Comparison of ENCODE assay signal across 8 mouse cellular contexts in the genomic region with DNA sequence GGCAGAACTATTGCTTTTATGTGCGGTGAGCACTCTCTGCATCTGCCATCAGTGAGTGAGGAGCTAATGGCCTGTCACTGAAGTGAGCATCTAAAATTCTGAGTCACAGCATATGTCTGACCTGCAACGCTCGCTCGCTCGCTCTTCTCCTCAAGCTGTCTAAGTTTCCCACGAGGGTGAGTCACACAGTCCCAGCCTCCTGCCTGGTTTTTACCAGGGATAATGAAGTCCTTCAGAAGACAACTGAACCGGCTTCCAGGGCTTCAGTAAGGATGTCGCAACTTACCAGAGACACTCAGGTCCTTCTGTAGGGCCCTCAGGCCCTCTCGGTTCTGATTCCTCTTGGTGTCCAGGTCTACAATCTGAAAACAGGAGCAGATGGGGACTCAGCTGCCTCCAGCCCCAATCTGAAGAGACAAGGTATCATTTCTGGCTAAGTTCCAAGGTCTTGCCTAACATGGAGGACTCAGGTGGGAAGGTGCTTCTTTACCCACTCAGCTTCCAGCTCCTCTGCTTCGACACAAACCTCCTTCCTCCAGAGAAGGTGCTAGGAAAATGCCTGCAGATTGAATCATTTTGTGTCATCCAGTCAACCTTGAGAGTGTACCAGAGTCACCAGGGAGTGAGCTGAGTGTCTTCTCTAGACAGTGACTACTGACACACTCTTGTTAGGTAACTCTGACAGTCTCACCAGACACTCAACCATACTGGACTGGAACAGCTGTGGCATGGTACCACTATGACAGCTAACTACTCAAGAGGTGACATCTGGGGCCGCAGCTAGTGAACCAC. TPM values are rescaled to one million over a fixed set of nuclear protein-coding genes. Genes with fewer than 3 reads are reported as not detected.
DNase-seq lines count a peak whose midpoint lies in the region; ATAC-seq and TF ChIP-seq lines count a peak whose summit lies in the region.

No protein-coding gene starts in this region.

- no peak overlapping the region for H3K27ac ChIP-seq in kidney, adult 2 months (ENCODE audit: insufficient read depth, low read depth, low read length)
- no peak overlapping the region for H3K27ac ChIP-seq in ES-Bruce4 (ENCODE audit: insufficient read depth, low read length)
- H3K27ac ChIP-seq in cortical plate, adult 2 months (ENCODE audit: insufficient read depth, low read length): no peak overlapping the region
- H3K27ac ChIP-seq in limb, embryonic 10.5 days: no peak overlapping the region
- H3K27ac ChIP-seq in stomach, embryonic 15.5 days: no peak overlapping the region

- H3K4me2 ChIP-seq in stomach, embryonic 15.5 days: peak overlapping the region; percentile 77

- 90% methylated on average over 11 of the region's 11 CpGs for WGBS in kidney, adult 2 months
- WGBS in limb, embryonic 10.5 days: 93% methylated on average over 11 of the region's 11 CpGs
- WGBS in stomach, embryonic 15.5 days: 87% methylated on average over 11 of the region's 11 CpGs

- H3K4me3 ChIP-seq in kidney, adult 2 months (ENCODE audit: insufficient read depth, low read depth, low read length): peak overlapping the region; percentile 93; the same call in 1 of the 2 replicates
- peak overlapping the region; percentile 95 for H3K4me3 ChIP-seq in ES-Bruce4 (ENCODE audit: low read depth, low read length)
- peak overlapping the region; percentile 55 for H3K4me3 ChIP-seq in cortical plate, adult 2 months (ENCODE audit: insufficient read depth, low read length)
- peak overlapping the region; percentile 93 for H3K4me3 ChIP-seq in limb, embryonic 10.5 days
- H3K4me3 ChIP-seq in stomach, embryonic 15.5 days (replicated peaks): peak overlapping the region; percentile 73

- no peaks in the 10 kb centered on the region for H3K9me3 ChIP-seq in ES-Bruce4 (replicated peaks; ENCODE audit: control insufficient read depth, insufficient read depth, low read length, poor library complexity, severe bottlenecking)
- no peaks in the 10 kb centered on the region for H3K9me3 ChIP-seq in limb, embryonic 10.5 days (replicated peaks)
- no peaks in the 10 kb centered on the region for H3K9me3 ChIP-seq in stomach, embryonic 15.5 days

- no peak for TF ChIP-seq POLR2A in kidney, adult 2 months (IDR thresholded peaks at IDR 0.05; ENCODE audit: low read depth, low read length)
- no peak for TF ChIP-seq POLR2A in ES-Bruce4 (IDR thresholded peaks at IDR 0.05; ENCODE audit: insufficient read depth, low read length)
- no peak for TF ChIP-seq POLR2A in cortical plate, adult 2 months (IDR thresholded peaks at IDR 0.05; ENCODE audit: extremely low read depth, insufficient read depth, low read length)

- ATAC-seq in stomach, embryonic 15.5 days (ENCODE audit: insufficient read depth, low FRiP score, low read depth): no peak

- H3K27me3 ChIP-seq in kidney, adult 2 months (replicated peaks; ENCODE audit: control insufficient read depth, insufficient read depth, low read length): no peaks in the 10 kb centered on the region
- H3K27me3 ChIP-seq in ES-Bruce4 (ENCODE audit: control insufficient read depth, insufficient read depth, low read length, poor library complexity, severe bottlenecking): no peaks in the 10 kb centered on the region
- peaks cover 21% of the 10 kb centered on the region for H3K27me3 ChIP-seq in limb, embryonic 10.5 days (ENCODE audit: low read depth, poor library complexity, severe bottlenecking)
- H3K27me3 ChIP-seq in stomach, embryonic 15.5 days (replicated peaks): 0 out of 2 replicates have a peak, but pooled peaks cover 10% of the 10 kb centered on the region

- 0 out of 2 replicates have a peak overlapping the region, but pooled peaks have one; percentile 69 for H3K9ac ChIP-seq in ES-Bruce4 (ENCODE audit: low read depth, poor library complexity, severe bottlenecking)
- H3K9ac ChIP-seq in stomach, embryonic 15.5 days: no peak overlapping the region

- H3K36me3 ChIP-seq in kidney, adult 2 months (ENCODE audit: control insufficient read depth, insufficient read depth, low read length): no peaks in the 10 kb centered on the region
- H3K36me3 ChIP-seq in ES-Bruce4 (ENCODE audit: control insufficient read depth, insufficient read depth, low read length, poor library complexity, severe bottlenecking): peaks cover 9% of the 10 kb centered on the region; the same call in 1 of the 2 replicates
- peaks cover 49% of the 10 kb centered on the region for H3K36me3 ChIP-seq in limb, embryonic 10.5 days
- H3K36me3 ChIP-seq in stomach, embryonic 15.5 days: peaks cover 38% of the 10 kb centered on the region

- TF ChIP-seq CTCF in kidney, adult 2 months (conservative IDR thresholded peaks at IDR 0.05; ENCODE audit: insufficient read depth, insufficient read length, low read depth, low read length): no peak
- TF ChIP-seq CTCF in ES-Bruce4 (IDR thresholded peaks at IDR 0.05; ENCODE audit: low read depth, low read length): no peak
- TF ChIP-seq CTCF in cortical plate, adult 2 months (IDR thresholded peaks at IDR 0.05; ENCODE audit: extremely low read depth, insufficient read depth, low read length): no peak

- TF ChIP-seq EP300 in ES-Bruce4 (IDR thresholded peaks at IDR 0.05; ENCODE audit: insufficient read depth, low read depth, low read length): no peak

- DNase-seq in kidney, adult 2 months: no peak
- DNase-seq in kidney, adult 18-20 months: no peak
- DNase-seq in limb, embryonic 10.5 days (ENCODE audit: low spot score): no peak
- DNase-seq in urinary bladder, postnatal 25 days (ENCODE audit: low spot score): no peak
- no peak for DNase-seq in cerebellum, postnatal 14 days

- H3K4me1 ChIP-seq in kidney, adult 2 months (ENCODE audit: control insufficient read depth, insufficient read depth, low read length): peaks cover 4% of the 10 kb centered on the region
- H3K4me1 ChIP-seq in ES-Bruce4 (ENCODE audit: control insufficient read depth, insufficient read depth, low read length): no peaks in the 10 kb centered on the region
- peaks cover 4% of the 10 kb centered on the region; the same call in 1 of the 2 replicates for H3K4me1 ChIP-seq in cortical plate, adult 2 months (ENCODE audit: control insufficient read depth, insufficient read depth, low read length)
- H3K4me1 ChIP-seq in limb, embryonic 10.5 days: peaks cover 13% of the 10 kb centered on the region
- H3K4me1 ChIP-seq in stomach, embryonic 15.5 days: 0 out of 2 replicates have a peak, but pooled peaks cover 5% of the 10 kb centered on the region

RNA-seq across cellular contexts. Expression of gene Pdrg1, which starts 1.3 kb away (rescaled TPM):
- 55.7 and 68.4 TPM in 2 replicates for polyA plus RNA-seq in kidney, adult 2 months (2012; rRNA removed)
- 39.8 and 44.2 TPM in 2 replicates for polyA plus RNA-seq in ES-Bruce4 (2011; ENCODE audit: insufficient read depth, insufficient read length, low read depth, missing spikeins)
- polyA plus RNA-seq in cortical plate, adult 2 months (2012; rRNA removed): 84.0 and 88.8 TPM in 2 replicates
- 82.6 and 92.5 TPM in 2 replicates for polyA plus RNA-seq in limb, embryonic 10.5 days (2016; fragmentation: Nextera tagmentation; extraction: Ambion mirVana)
- polyA plus RNA-seq in stomach, embryonic 15.5 days (2015; fragmentation: Nextera tagmentation; extraction: Ambion mirVana): 98.9 and 101 TPM in 2 replicates

RNA-seq across cellular contexts. Expression of gene Xkr7, which starts 17.7 kb away (rescaled TPM):
- polyA plus RNA-seq in kidney, adult 2 months (2012; rRNA removed): not detected in 2 replicates
- polyA plus RNA-seq in ES-Bruce4 (2011; ENCODE audit: insufficient read depth, insufficient read length, low read depth, missing spikeins): not detected in 2 replicates
- polyA plus RNA-seq in cortical plate, adult 2 months (2012; rRNA removed): 1.4 and 1.9 TPM in 2 replicates
- not detected in 2 replicates for polyA plus RNA-seq in limb, embryonic 10.5 days (2016; fragmentation: Nextera tagmentation; extraction: Ambion mirVana)
- polyA plus RNA-seq in stomach, embryonic 15.5 days (2015; fragmentation: Nextera tagmentation; extraction: Ambion mirVana): 0.06 and 0.09 TPM in 2 replicates

RNA-seq across cellular contexts. Expression of gene Ttll9, which starts 51.6 kb away (rescaled TPM):
- polyA plus RNA-seq in kidney, adult 2 months (2012; rRNA removed): 0.46 and 1.0 TPM in 2 replicates
- polyA plus RNA-seq in ES-Bruce4 (2011; ENCODE audit: insufficient read depth, insufficient read length, low read depth, missing spikeins): 2.1 and 2.7 TPM in 2 replicates
- polyA plus RNA-seq in cortical plate, adult 2 months (2012; rRNA removed): 1.7 and 2.0 TPM in 2 replicates
- 0.53 and 1.7 TPM in 2 replicates for polyA plus RNA-seq in limb, embryonic 10.5 days (2016; fragmentation: Nextera tagmentation; extraction: Ambion mirVana)
- 0.21 and 0.35 TPM in 2 replicates for polyA plus RNA-seq in stomach, embryonic 15.5 days (2015; fragmentation: Nextera tagmentation; extraction: Ambion mirVana)

RNA-seq across cellular contexts. Expression of gene Ccm2l, which starts 51.8 kb away (rescaled TPM):
- polyA plus RNA-seq in kidney, adult 2 months (2012; rRNA removed): 23.0 and 25.1 TPM in 2 replicates
- not detected in 2 replicates for polyA plus RNA-seq in ES-Bruce4 (2011; ENCODE audit: insufficient read depth, insufficient read length, low read depth, missing spikeins)
- 11.7 and 13.2 TPM in 2 replicates for polyA plus RNA-seq in cortical plate, adult 2 months (2012; rRNA removed)
- polyA plus RNA-seq in limb, embryonic 10.5 days (2016; fragmentation: Nextera tagmentation; extraction: Ambion mirVana): 1.5 and 1.7 TPM in 2 replicates
- 1.7 and 1.9 TPM in 2 replicates for polyA plus RNA-seq in stomach, embryonic 15.5 days (2015; fragmentation: Nextera tagmentation; extraction: Ambion mirVana)
